Mouse (Mus musculus): ENCODE results near the gene Esm1. TPM values are rescaled to one million over a fixed set of nuclear protein-coding genes. Genes with fewer than 3 reads are reported as not detected.

Gene Esm1
- total RNA-seq, 1 experiment, result not detected

GRCm38 (mm10) chr13:113224105-113224504, 14.6 kb downstream of the Esm1 start:
- H3K36me3 ChIP-seq (ENCODE audit: control insufficient read depth, insufficient read depth, low read length, poor library complexity, severe bottlenecking), result no peaks in the 10 kb centered on the region
- no peak for TF ChIP-seq ZNF384 (IDR thresholded peaks at IDR 0.05; ENCODE audit: low read depth, low read length)
- TF ChIP-seq ZC3H11A (IDR thresholded peaks at IDR 0.05; ENCODE audit: borderline replicate concordance, low read depth, low read length), result no peak
- TF ChIP-seq MAFK (IDR thresholded peaks at IDR 0.05; ENCODE audit: insufficient read depth, low read depth, low read length), result no peak
- TF ChIP-seq CHD2 (IDR thresholded peaks at IDR 0.05; ENCODE audit: low read depth, low read length), result no peak
- no peak for TF ChIP-seq HCFC1 (IDR thresholded peaks at IDR 0.05; ENCODE audit: borderline replicate concordance, insufficient read depth, low read length)
- no peak overlapping the region for H3K4me3 ChIP-seq (ENCODE audit: insufficient read depth in 1 of 2, low read depth in 1 of 2, low read length in 2 of 2, poor library complexity in 1 of 2, severe bottlenecking in 1 of 2)
- no peaks in the 10 kb centered on the region for H3K9me3 ChIP-seq (ENCODE audit: control insufficient read depth, insufficient read depth, low read depth, low read length)
- in situ Hi-C loops (cut with MboI; ENCODE audit: low sequenced_read_pairs in 2 of 2, unreplicated experiment in 2 of 2), result no loop called here
- no peak overlapping the region for H3K9ac ChIP-seq (ENCODE audit: insufficient read depth, low read depth, low read length, poor library complexity, severe bottlenecking)
- DNase-seq (ENCODE audit: low read depth, low spot score), result peak; percentile 46
- H3K4me1 ChIP-seq (ENCODE audit: control insufficient read depth in 2 of 2, insufficient read depth in 2 of 2, low read length in 2 of 2, poor library complexity in 1 of 2), result peaks cover 0 to 2% of the 10 kb centered on the region in 2 experiments; a peak in 1 of 4 replicates
- no peak overlapping the region for H3K27ac ChIP-seq (ENCODE audit: insufficient read depth, low read depth, low read length, poor library complexity, severe bottlenecking)

GRCm38 (mm10) chr13:113225811-113226210, 16.4 kb downstream of the Esm1 start, which contains the start of gene Gzmk:
Gene Gzmk (minus strand): TSS chr13:113225908.
- no peak for DNase-seq (ENCODE audit: low read depth, low spot score)
- in situ Hi-C loops (cut with MboI; ENCODE audit: low sequenced_read_pairs in 2 of 2, unreplicated experiment in 2 of 2), result no loop called here
- Histone ChIP-seq H3K9ac (ENCODE audit: insufficient read depth, low read depth, low read length, poor library complexity, severe bottlenecking) (no peak within 1 kb of the TSS), H3K9me3 (ENCODE audit: control insufficient read depth, insufficient read depth, low read depth, low read length) (no peaks in the 10 kb centered on the region), H3K4me3 (ENCODE audit: insufficient read depth in 1 of 2, low read depth in 1 of 2, low read length in 2 of 2, poor library complexity in 1 of 2, severe bottlenecking in 1 of 2) (no peak within 1 kb of the TSS), H3K36me3 (ENCODE audit: control insufficient read depth, insufficient read depth, low read length, poor library complexity, severe bottlenecking) (no peaks in the 10 kb centered on the region), H3K4me1 (ENCODE audit: control insufficient read depth in 2 of 2, insufficient read depth in 2 of 2, low read length in 2 of 2, poor library complexity in 1 of 2) (peaks cover 0 to 2% of the 10 kb centered on the region in 2 experiments; a peak in 1 of 4 replicates), H3K27ac (ENCODE audit: insufficient read depth, low read depth, low read length, poor library complexity, severe bottlenecking) (no peak within 1 kb of the TSS)
- TF ChIP-seq ZC3H11A (IDR thresholded peaks at IDR 0.05; ENCODE audit: borderline replicate concordance, low read depth, low read length) (no peak), MAFK (IDR thresholded peaks at IDR 0.05; ENCODE audit: insufficient read depth, low read depth, low read length) (no peak), ZNF384 (IDR thresholded peaks at IDR 0.05; ENCODE audit: low read depth, low read length) (no peak), CHD2 (IDR thresholded peaks at IDR 0.05; ENCODE audit: low read depth, low read length) (no peak), HCFC1 (IDR thresholded peaks at IDR 0.05; ENCODE audit: borderline replicate concordance, insufficient read depth, low read length) (no peak)

GRCm38 (mm10) chr13:113227076-113227475, 17.6 kb downstream of the Esm1 start:
- Histone ChIP-seq H3K27ac (ENCODE audit: insufficient read depth, low read depth, low read length, poor library complexity, severe bottlenecking) (no peak overlapping the region), H3K9me3 (ENCODE audit: control insufficient read depth, insufficient read depth, low read depth, low read length) (no peaks in the 10 kb centered on the region), H3K4me1 (ENCODE audit: control insufficient read depth in 2 of 2, insufficient read depth in 2 of 2, low read length in 2 of 2, poor library complexity in 1 of 2) (peaks cover 0 to 2% of the 10 kb centered on the region in 2 experiments; a peak in 1 of 4 replicates), H3K36me3 (ENCODE audit: control insufficient read depth, insufficient read depth, low read length, poor library complexity, severe bottlenecking) (no peaks in the 10 kb centered on the region), H3K4me3 (ENCODE audit: insufficient read depth in 1 of 2, low read depth in 1 of 2, low read length in 2 of 2, poor library complexity in 1 of 2, severe bottlenecking in 1 of 2) (no peak overlapping the region), H3K9ac (ENCODE audit: insufficient read depth, low read depth, low read length, poor library complexity, severe bottlenecking) (no peak overlapping the region)
- TF ChIP-seq ZNF384 (IDR thresholded peaks at IDR 0.05; ENCODE audit: low read depth, low read length) (no peak), CHD2 (IDR thresholded peaks at IDR 0.05; ENCODE audit: low read depth, low read length) (no peak), MAFK (IDR thresholded peaks at IDR 0.05; ENCODE audit: insufficient read depth, low read depth, low read length) (no peak), HCFC1 (IDR thresholded peaks at IDR 0.05; ENCODE audit: borderline replicate concordance, insufficient read depth, low read length) (no peak), ZC3H11A (IDR thresholded peaks at IDR 0.05; ENCODE audit: borderline replicate concordance, low read depth, low read length) (no peak)
- DNase-seq (ENCODE audit: low read depth, low spot score), result no peak
- in situ Hi-C loops (cut with MboI; ENCODE audit: low sequenced_read_pairs in 2 of 2, unreplicated experiment in 2 of 2), result no loop called here

- no peak overlapping the region for H3K4me3 ChIP-seq (ENCODE audit: insufficient read depth in 1 of 2, low read depth in 1 of 2, low read length in 2 of 2, poor library complexity in 1 of 2, severe bottlenecking in 1 of 2)
- TF ChIP-seq MAFK (IDR thresholded peaks at IDR 0.05; ENCODE audit: insufficient read depth, low read depth, low read length) (no peak), ZNF384 (IDR thresholded peaks at IDR 0.05; ENCODE audit: low read depth, low read length) (no peak), HCFC1 (IDR thresholded peaks at IDR 0.05; ENCODE audit: borderline replicate concordance, insufficient read depth, low read length) (no peak), ZC3H11A (IDR thresholded peaks at IDR 0.05; ENCODE audit: borderline replicate concordance, low read depth, low read length) (no peak), CHD2 (IDR thresholded peaks at IDR 0.05; ENCODE audit: low read depth, low read length) (no peak)
- no peak overlapping the region for H3K9ac ChIP-seq (ENCODE audit: insufficient read depth, low read depth, low read length, poor library complexity, severe bottlenecking)
- in situ Hi-C loops (cut with MboI; ENCODE audit: low sequenced_read_pairs in 2 of 2, unreplicated experiment in 2 of 2), result no loop called here
- H3K27ac ChIP-seq (ENCODE audit: insufficient read depth, low read depth, low read length, poor library complexity, severe bottlenecking), result no peak overlapping the region
- no peaks in the 10 kb centered on the region for H3K36me3 ChIP-seq (ENCODE audit: control insufficient read depth, insufficient read depth, low read length, poor library complexity, severe bottlenecking)
- no peaks in the 10 kb centered on the region for H3K9me3 ChIP-seq (ENCODE audit: control insufficient read depth, insufficient read depth, low read depth, low read length)
- H3K4me1 ChIP-seq (ENCODE audit: control insufficient read depth in 2 of 2, insufficient read depth in 2 of 2, low read length in 2 of 2, poor library complexity in 1 of 2), result peaks cover 0 to 2% of the 10 kb centered on the region in 2 experiments; a peak in 1 of 4 replicates
- DNase-seq (ENCODE audit: low read depth, low spot score), result no peak
Measured at GRCm38 (mm10) chr13:113227666-113228463, 18.4 kb downstream of the Esm1 start.
